Mouse (Mus musculus): Measurements from ENCODE around the gene Tle3.

The Tle3 gene

GRCm38 (mm10) chr9:61371755-61372509 is at the start of gene Tle3:
TSS of gene Tle3 (plus strand) at chr9:61372366.
- peak; percentile 98 for DNase-seq (ENCODE audit: low read depth, low spot score)

- DNase-seq (ENCODE audit: low read depth, low spot score) = no peak
Observed at GRCm38 (mm10) chr9:61323221-61323620, 48.9 kb upstream of the Tle3 start.

- no peak for DNase-seq (ENCODE audit: low read depth, low spot score)
Observed at GRCm38 (mm10) chr9:61323879-61324278, 48.3 kb upstream of the Tle3 start.

- DNase-seq (ENCODE audit: low read depth, low spot score) = no peak
Observed at GRCm38 (mm10) chr9:61324354-61324753, 47.8 kb upstream of the Tle3 start.

GRCm38 (mm10) chr9:61325012-61325411 is 47.2 kb upstream of the Tle3 start:
- no peak for DNase-seq (ENCODE audit: low read depth, low spot score)

GRCm38 (mm10) chr9:61325931-61326351 is 46.2 kb upstream of the Tle3 start:
- DNase-seq (ENCODE audit: low read depth, low spot score) = peak; percentile 70

GRCm38 (mm10) chr9:61326922-61327321 is 45.2 kb upstream of the Tle3 start:
- no peak for DNase-seq (ENCODE audit: low read depth, low spot score)

- peak; percentile 51 for DNase-seq (ENCODE audit: low read depth, low spot score)
Observed at GRCm38 (mm10) chr9:61328173-61328572, 44.0 kb upstream of the Tle3 start.

GRCm38 (mm10) chr9:61330747-61331146 is 41.4 kb upstream of the Tle3 start:
- DNase-seq (ENCODE audit: low read depth, low spot score) = no peak

- no peak for DNase-seq (ENCODE audit: low read depth, low spot score)
Observed at GRCm38 (mm10) chr9:61332226-61332936, 39.8 kb upstream of the Tle3 start.

GRCm38 (mm10) chr9:61336179-61336578 is 36.0 kb upstream of the Tle3 start:
- no peak for DNase-seq (ENCODE audit: low read depth, low spot score)

GRCm38 (mm10) chr9:61336591-61337587 is 35.3 kb upstream of the Tle3 start:
- DNase-seq (ENCODE audit: low read depth, low spot score) = peak; percentile 80

- DNase-seq (ENCODE audit: low read depth, low spot score) = peak; percentile 32
Observed at GRCm38 (mm10) chr9:61337665-61338064, 34.5 kb upstream of the Tle3 start.

GRCm38 (mm10) chr9:61339311-61339710 is 32.9 kb upstream of the Tle3 start:
- DNase-seq (ENCODE audit: low read depth, low spot score) = peak; percentile 9

GRCm38 (mm10) chr9:61340333-61340732 is 31.8 kb upstream of the Tle3 start:
- DNase-seq (ENCODE audit: low read depth, low spot score) = no peak

GRCm38 (mm10) chr9:61342297-61342696 is 29.9 kb upstream of the Tle3 start:
- peak; percentile 41 for DNase-seq (ENCODE audit: low read depth, low spot score)

- no peak for DNase-seq (ENCODE audit: low read depth, low spot score)
Observed at GRCm38 (mm10) chr9:61344684-61345083, 27.5 kb upstream of the Tle3 start.

- no peak for DNase-seq (ENCODE audit: low read depth, low spot score)
Observed at GRCm38 (mm10) chr9:61347011-61347410, 25.2 kb upstream of the Tle3 start.

- DNase-seq (ENCODE audit: low read depth, low spot score) = no peak
Observed at GRCm38 (mm10) chr9:61348036-61348435, 24.1 kb upstream of the Tle3 start.

- DNase-seq (ENCODE audit: low read depth, low spot score) = no peak
Observed at GRCm38 (mm10) chr9:61348616-61349015, 23.6 kb upstream of the Tle3 start.

- peak; percentile 81 for DNase-seq (ENCODE audit: low read depth, low spot score)
Observed at GRCm38 (mm10) chr9:61349697-61350096, 22.5 kb upstream of the Tle3 start.

GRCm38 (mm10) chr9:61351164-61351563 is 21.0 kb upstream of the Tle3 start:
- peak; percentile 98 for DNase-seq (ENCODE audit: low read depth, low spot score)
